Mouse (Mus musculus): ENCODE measurements at regions not wholly inside any gene's neighbourhood (a gene's known extent, or its start where the extent isn't known, plus 50 kb on each side); places are given as distances from the start of the nearest gene placed in this dataset. TPM values are rescaled to one million over a fixed set of nuclear protein-coding genes. Genes with fewer than 3 reads are reported as not detected.

DNA sequence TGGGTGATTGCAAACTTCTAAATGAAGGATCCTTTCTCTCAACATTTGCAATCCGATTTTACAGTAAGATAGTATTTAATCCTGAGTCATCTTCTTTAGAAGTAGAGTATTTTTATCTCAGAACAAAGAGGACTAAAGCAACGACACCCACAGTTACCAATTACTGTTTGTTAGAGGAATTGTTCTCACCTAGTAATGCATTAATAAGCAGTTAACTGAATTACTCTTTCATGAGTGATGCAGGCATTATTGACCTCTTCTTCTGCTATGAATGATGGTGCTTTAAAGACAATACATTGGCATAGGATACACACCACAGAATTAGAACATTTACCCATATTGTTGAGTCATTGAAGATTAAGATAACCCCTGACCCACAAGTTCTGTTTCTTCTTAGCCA lies 207.0 kb upstream of the Tenm2 start:
- ATAC-seq (ENCODE audit: insufficient number of reproducible peaks, insufficient read depth, low FRiP score, low TSS enrichment, low read depth): no peak
- no peaks in the 10 kb centered on the region for H3K4me1 ChIP-seq
- 60% methylated on average over 2 of the region's 2 CpGs for WGBS

DNA sequence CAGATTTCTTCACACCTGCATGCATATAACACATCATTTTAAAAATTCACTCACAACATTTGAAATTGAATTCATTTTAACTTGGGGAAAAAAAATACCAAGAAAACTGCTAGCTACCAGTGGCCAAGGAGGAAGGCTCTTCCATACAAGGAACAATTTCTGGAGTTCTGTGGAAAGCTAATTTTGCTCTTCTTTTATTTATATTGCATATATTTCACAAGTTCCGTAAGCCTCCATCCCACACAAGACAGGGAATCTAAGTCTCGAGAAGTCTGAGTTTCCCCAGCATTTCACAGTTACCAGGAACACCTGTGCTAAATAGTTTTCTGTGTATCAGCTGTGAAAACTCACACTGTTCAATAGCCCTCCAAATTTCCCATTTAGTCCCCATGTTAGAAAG lies 198.8 kb upstream of the Tenm2 start:
- no peaks in the 10 kb centered on the region for H3K9me3 ChIP-seq
- H3K9ac ChIP-seq: no peak overlapping the region
- no peak for ATAC-seq (ENCODE audit: insufficient number of reproducible peaks, insufficient read depth, low FRiP score, low TSS enrichment, low read depth)
- no peaks in the 10 kb centered on the region for H3K36me3 ChIP-seq
- 84% methylated on average over 2 of the region's 2 CpGs for WGBS
- H3K4me2 ChIP-seq: no peak overlapping the region
- H3K27ac ChIP-seq: no peak overlapping the region
- H3K4me3 ChIP-seq: no peak overlapping the region
- no peaks in the 10 kb centered on the region for H3K27me3 ChIP-seq
- H3K4me1 ChIP-seq: no peaks in the 10 kb centered on the region

More for the DNA sequence above, 207.0 kb upstream of the Tenm2 start:
- H3K4me3 ChIP-seq: no peak overlapping the region
- H3K9me3 ChIP-seq: no peaks in the 10 kb centered on the region
- H3K4me2 ChIP-seq: no peak overlapping the region
- no peaks in the 10 kb centered on the region for H3K27me3 ChIP-seq
- no peak overlapping the region for H3K27ac ChIP-seq
- no peak overlapping the region for H3K9ac ChIP-seq
- no peaks in the 10 kb centered on the region for H3K36me3 ChIP-seq

DNA sequence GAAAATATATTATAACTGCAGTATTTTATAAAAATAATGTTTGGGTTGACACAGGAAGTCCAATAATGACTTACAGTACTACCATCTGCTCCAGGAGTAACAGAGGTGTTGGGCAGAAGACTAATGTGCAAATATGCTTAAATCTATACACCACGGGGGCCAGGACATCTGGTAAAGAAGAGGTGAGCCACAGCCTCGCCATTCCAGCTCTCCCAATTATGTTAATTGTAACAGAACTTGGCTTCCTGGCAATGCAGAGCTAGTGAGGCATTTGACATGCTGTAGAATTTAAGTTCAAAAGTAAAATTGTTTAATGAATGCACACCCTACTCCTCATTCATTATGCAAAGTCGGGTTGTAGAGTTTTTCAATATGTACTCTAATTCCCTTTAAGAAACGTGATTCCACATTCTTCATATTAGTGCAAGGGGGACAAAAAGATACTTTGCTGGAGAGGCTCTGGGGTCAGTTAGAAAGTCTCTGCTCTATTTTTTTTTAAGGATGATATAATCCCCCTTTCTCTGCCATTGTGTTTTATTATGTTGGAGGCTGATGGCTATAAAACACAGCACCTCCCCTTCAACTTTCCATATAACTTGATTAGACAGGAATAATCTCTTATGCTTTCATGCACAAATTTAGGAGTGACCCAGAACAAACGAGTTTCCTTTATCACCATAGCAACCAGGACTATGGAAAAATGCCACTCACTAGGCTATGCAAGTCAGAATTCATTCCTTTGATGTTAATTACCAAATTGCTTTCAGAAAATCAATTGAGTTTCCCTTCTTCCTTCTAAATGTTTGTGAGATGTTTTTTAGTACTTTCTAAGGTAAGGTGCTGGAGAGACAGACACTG lies 188.8 kb upstream of the Tenm2 start:
- Histone ChIP-seq H3K36me3 (no peaks in the 10 kb centered on the region), H3K9ac (no peak overlapping the region), H3K27ac (no peak overlapping the region), H3K27me3 (no peaks in the 10 kb centered on the region), H3K4me3 (no peak overlapping the region), H3K4me1 (no peaks in the 10 kb centered on the region), H3K4me2 (no peak overlapping the region), H3K9me3 (no peaks in the 10 kb centered on the region)
- no peak for ATAC-seq (ENCODE audit: insufficient number of reproducible peaks, insufficient read depth, low FRiP score, low TSS enrichment, low read depth)
- 37% methylated on average over 5 of the region's 5 CpGs for WGBS

DNA sequence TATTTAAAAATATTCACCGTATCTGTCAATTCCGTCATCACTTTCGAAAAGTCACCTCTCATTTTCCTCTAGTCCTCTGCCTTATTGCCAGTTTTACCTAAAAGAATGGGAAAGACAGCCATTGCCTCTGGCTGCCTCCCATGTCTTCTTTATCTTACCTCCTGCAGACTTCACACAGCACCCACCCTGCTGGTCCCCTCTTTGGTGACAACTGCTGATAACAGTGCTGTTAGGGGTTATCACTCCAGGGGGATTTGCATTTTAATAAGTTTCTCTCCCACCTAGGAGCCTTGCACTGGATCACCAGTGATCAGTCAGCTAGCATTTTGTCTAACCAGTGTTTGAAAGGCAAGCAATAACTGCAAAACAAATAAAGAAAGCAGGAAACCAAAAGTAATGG lies 177.1 kb upstream of the Tenm2 start:
- H3K4me1 ChIP-seq: no peaks in the 10 kb centered on the region

DNA sequence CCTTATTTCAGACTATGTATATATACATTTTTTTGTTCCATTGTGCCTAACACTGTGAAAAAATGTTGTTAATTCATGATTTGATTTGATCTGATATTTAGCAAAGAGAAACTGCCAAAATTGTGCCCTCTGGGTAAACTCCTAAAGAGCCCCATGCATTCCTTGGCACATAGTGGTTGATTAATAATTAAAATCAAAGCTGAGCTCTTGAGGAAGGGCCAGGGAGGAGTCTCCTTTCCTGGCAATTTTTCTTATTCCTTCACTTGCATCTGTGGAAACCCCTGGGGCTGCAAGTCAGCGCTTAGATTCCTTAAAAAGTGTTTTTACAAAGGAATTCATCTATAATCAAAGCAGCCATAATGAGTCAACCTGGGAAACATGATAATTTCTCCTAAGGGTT lies 132.2 kb upstream of the Tenm2 start:
- H3K36me3 ChIP-seq: no peaks in the 10 kb centered on the region
- no peaks in the 10 kb centered on the region for H3K9me3 ChIP-seq
- ATAC-seq (ENCODE audit: insufficient number of reproducible peaks, insufficient read depth, low FRiP score, low TSS enrichment, low read depth): no peak
- no peaks in the 10 kb centered on the region for H3K4me1 ChIP-seq
- H3K27me3 ChIP-seq: no peaks in the 10 kb centered on the region
- no peak overlapping the region for H3K4me2 ChIP-seq
- H3K9ac ChIP-seq: no peak overlapping the region
- H3K27ac ChIP-seq: no peak overlapping the region
- WGBS: 47% methylated on average over 1 of the region's 1 CpGs
- no peak overlapping the region for H3K4me3 ChIP-seq

More for the DNA sequence above, 177.1 kb upstream of the Tenm2 start:
- Histone ChIP-seq H3K36me3 (no peaks in the 10 kb centered on the region), H3K4me2 (no peak overlapping the region), H3K27me3 (no peaks in the 10 kb centered on the region), H3K9me3 (no peaks in the 10 kb centered on the region), H3K27ac (no peak overlapping the region), H3K9ac (no peak overlapping the region), H3K4me3 (no peak overlapping the region)
- no peak for ATAC-seq (ENCODE audit: insufficient number of reproducible peaks, insufficient read depth, low FRiP score, low TSS enrichment, low read depth)
- WGBS: 64% methylated on average over 3 of the region's 3 CpGs

DNA sequence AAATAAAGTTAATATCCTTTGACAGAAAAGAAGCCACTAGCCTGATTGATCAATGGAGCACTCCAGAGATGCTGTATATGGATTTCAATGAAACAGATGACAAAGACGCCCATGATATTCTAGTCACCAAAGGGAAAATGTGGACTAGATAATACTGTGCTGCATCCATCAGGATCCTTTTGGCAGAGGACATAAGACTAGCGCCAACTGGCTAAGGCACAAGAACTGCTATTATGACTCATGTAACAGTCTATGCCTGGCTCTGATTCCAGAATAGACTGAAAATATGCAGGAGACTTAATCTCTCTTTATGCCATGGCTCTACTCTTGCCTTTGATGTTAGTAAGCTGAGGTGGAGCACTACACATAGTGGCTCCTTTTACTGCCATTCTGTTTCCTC lies 128.7 kb upstream of the Tenm2 start:
- Histone ChIP-seq H3K4me3 (no peak overlapping the region), H3K4me2 (no peak overlapping the region), H3K27ac (no peak overlapping the region), H3K9ac (no peak overlapping the region), H3K36me3 (no peaks in the 10 kb centered on the region), H3K9me3 (no peaks in the 10 kb centered on the region), H3K27me3 (no peaks in the 10 kb centered on the region), H3K4me1 (no peaks in the 10 kb centered on the region)
- 80% methylated on average over 2 of the region's 2 CpGs for WGBS
- no peak for ATAC-seq (ENCODE audit: insufficient number of reproducible peaks, insufficient read depth, low FRiP score, low TSS enrichment, low read depth)

DNA sequence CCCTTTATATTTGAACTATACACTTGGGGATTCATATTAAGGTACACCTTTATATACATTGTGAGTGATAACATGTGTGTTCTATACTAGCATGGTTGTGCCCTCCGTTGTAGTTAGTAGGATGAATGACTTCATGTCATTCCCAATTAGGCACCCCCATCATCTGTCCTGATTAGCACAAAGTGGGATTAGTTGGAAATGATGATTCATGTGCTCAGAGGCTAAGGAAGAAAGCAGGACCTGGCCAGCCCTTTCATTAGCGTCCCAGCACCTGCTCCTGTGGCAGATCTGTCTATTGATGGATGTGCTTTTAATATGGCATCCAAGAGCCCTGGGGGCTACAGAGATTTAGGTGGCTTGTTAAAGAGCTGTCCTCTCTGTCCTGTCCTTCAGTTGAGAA lies 119.3 kb upstream of the Tenm2 start:
- no peaks in the 10 kb centered on the region for H3K9me3 ChIP-seq
- H3K9ac ChIP-seq: no peak overlapping the region
- H3K4me1 ChIP-seq: no peaks in the 10 kb centered on the region
- no peak for ATAC-seq (ENCODE audit: insufficient number of reproducible peaks, insufficient read depth, low FRiP score, low TSS enrichment, low read depth)
- WGBS: 46% methylated on average over 2 of the region's 2 CpGs
- H3K4me3 ChIP-seq: no peak overlapping the region
- no peaks in the 10 kb centered on the region for H3K27me3 ChIP-seq
- no peaks in the 10 kb centered on the region for H3K36me3 ChIP-seq
- no peak overlapping the region for H3K27ac ChIP-seq
- no peak overlapping the region for H3K4me2 ChIP-seq

DNA sequence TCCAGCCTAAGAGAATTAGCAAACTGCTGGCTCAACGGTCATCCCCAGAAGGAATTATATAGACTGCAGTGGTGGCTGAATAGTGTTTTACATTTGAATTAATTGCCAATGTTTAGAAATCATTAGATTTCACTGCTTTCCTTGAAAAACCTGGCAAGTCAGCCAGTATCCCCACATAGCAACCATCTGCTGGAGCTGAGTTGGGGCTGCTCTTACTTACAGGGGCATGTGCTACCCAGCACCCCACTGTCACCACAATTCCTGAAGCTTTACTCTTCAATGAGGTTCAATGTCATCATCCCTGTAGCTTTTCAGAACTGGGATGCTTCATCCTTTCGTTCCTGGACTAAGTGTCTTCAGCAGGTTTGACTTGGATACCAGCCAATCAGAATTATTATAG lies 73.9 kb upstream of the Tenm2 start:
- no peak overlapping the region for H3K9ac ChIP-seq
- H3K4me2 ChIP-seq: no peak overlapping the region
- no peak overlapping the region for H3K27ac ChIP-seq
- H3K4me1 ChIP-seq: no peaks in the 10 kb centered on the region
- WGBS: 80% methylated on average over 2 of the region's 2 CpGs
- H3K27me3 ChIP-seq: no peaks in the 10 kb centered on the region
- H3K9me3 ChIP-seq: no peaks in the 10 kb centered on the region
- H3K36me3 ChIP-seq: no peaks in the 10 kb centered on the region
- ATAC-seq (ENCODE audit: insufficient number of reproducible peaks, insufficient read depth, low FRiP score, low TSS enrichment, low read depth): no peak
- H3K4me3 ChIP-seq: no peak overlapping the region

DNA sequence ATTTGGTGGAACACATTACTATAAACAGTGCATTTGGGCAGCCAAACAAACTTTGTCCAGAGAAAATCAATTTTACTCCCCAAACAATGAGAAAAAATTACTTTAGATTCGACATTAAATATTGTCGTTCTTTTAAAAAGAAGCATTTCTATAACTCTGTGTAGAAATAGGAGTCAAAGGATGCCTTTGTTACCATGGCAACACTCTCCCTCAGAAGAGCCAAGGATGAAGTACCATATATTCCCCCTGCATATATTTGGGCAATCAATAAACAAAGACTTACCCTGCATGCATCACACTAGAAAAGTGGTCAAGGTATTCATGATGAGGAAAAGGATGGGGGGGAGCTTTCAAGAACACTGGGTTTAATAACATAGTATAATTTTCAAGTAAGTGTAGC lies 70.9 kb upstream of the Tenm2 start:
- Histone ChIP-seq H3K27me3 (no peaks in the 10 kb centered on the region), H3K36me3 (no peaks in the 10 kb centered on the region), H3K27ac (no peak overlapping the region), H3K4me2 (no peak overlapping the region), H3K9me3 (no peaks in the 10 kb centered on the region), H3K9ac (no peak overlapping the region), H3K4me1 (no peaks in the 10 kb centered on the region), H3K4me3 (no peak overlapping the region)
- 82% methylated on average over 2 of the region's 2 CpGs for WGBS
- ATAC-seq (ENCODE audit: insufficient number of reproducible peaks, insufficient read depth, low FRiP score, low TSS enrichment, low read depth): no peak

Small RNA genes in the stretch of these regions (microRNA-seq; reads per million reads assigned to microRNA genes)
- not detected for gene Gm25693

Measured in embryonic facial prominence, embryonic 13.5 days (tissue).